ENCODE assay signal across 24 mouse cellular contexts in the genomic region with DNA sequence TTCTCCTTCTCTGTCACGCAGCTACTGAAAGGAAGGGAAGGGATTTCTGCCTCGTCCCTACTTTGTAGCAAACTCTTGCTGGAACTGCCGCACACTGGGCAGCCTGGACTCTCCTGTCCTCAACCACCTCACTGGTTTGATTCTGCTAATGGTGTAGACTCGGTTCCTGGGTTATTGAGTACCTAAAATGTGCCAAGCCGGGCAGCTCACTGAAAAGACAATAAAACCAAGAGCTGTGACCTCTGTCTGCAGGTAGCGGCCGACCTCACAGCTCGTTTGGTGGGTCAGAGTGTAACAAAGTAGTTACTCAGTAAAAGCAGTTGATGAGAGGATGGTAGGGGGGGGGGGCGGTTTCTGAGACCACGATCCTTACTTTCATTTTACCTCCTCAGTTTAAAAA.
"Had no signal": no experiment of that assay in that cellular context is flagged by ENCODE, and none has a peak within 500 bp of the region (broad histone marks: within the 10 kb centered on the region; RNA-seq: fewer than 3 reads in every experiment).

No protein-coding gene starts in this region.

- H3K36me3 ChIP-seq: limb, embryonic 10.5 days; limb, embryonic 13.5 days; liver, embryonic 12.5 days; liver, embryonic 15.5 days; lung, embryonic 15.5 days; midbrain, embryonic 10.5 days; midbrain, embryonic 13.5 days; neural tube, embryonic 13.5 days had no signal

- H3K4me3 ChIP-seq: layer of hippocampus, adult 2 months; limb, embryonic 10.5 days; limb, embryonic 13.5 days; liver, embryonic 12.5 days; liver, embryonic 15.5 days; lung, embryonic 15.5 days; megakaryocyte, embryonic 14.5 days; midbrain, embryonic 10.5 days; midbrain, embryonic 13.5 days; myocyte; neural tube, embryonic 13.5 days had no signal

- H3K4me1 ChIP-seq: limb, embryonic 13.5 days; liver, embryonic 12.5 days; liver, embryonic 15.5 days; lung, embryonic 15.5 days; megakaryocyte, embryonic 14.5 days; midbrain, embryonic 13.5 days; neural tube, embryonic 13.5 days had no signal

- ATAC-seq: inflammation-experienced regulatory T-cells, adult 6 months; intestine, embryonic 16.5 days; liver, embryonic 12.5 days; midbrain, embryonic 13.5 days; midbrain, embryonic 16.5 days had no signal

- H3K9me3 ChIP-seq: limb, embryonic 10.5 days; limb, embryonic 13.5 days; liver, embryonic 12.5 days; liver, embryonic 15.5 days; lung, embryonic 15.5 days; megakaryocyte, embryonic 14.5 days; midbrain, embryonic 10.5 days; midbrain, embryonic 13.5 days; neural tube, embryonic 13.5 days had no signal

- H3K27me3 ChIP-seq: liver, embryonic 12.5 days; liver, embryonic 15.5 days; lung, embryonic 15.5 days; neural tube, embryonic 13.5 days had no signal

- DNase-seq: layer of hippocampus, adult 9-11 months; liver; lung, adult 18-20 months; lung, postnatal 10 days; lung, postnatal 36 days; retina, postnatal 1 day; right cerebral cortex, postnatal 25 days; spleen, adult 18-20 months; thymus, adult 18-20 months; thymus, postnatal 36 days had no signal

- H3K4me2 ChIP-seq: limb, embryonic 13.5 days; liver, embryonic 12.5 days; liver, embryonic 15.5 days; lung, embryonic 15.5 days; midbrain, embryonic 13.5 days; neural tube, embryonic 13.5 days had no signal

- H3K9ac ChIP-seq: limb, embryonic 13.5 days; liver, embryonic 12.5 days; liver, embryonic 15.5 days; lung, embryonic 15.5 days; midbrain, embryonic 13.5 days; neural tube, embryonic 13.5 days had no signal

- H3K27ac ChIP-seq: layer of hippocampus, adult 2 months; limb, embryonic 10.5 days; limb, embryonic 13.5 days; liver, embryonic 12.5 days; liver, embryonic 15.5 days; lung, embryonic 15.5 days; midbrain, embryonic 10.5 days; midbrain, embryonic 13.5 days; neural tube, embryonic 13.5 days had no signal
